20 mouse cellular contexts compared by ENCODE assay signal in genomic region chr1:66442922-66443321, GRCm38 (mm10). TPM values are rescaled to one million over a fixed set of nuclear protein-coding genes. Genes with fewer than 3 reads are reported as not detected.
"Had no signal": no experiment of that assay in that cellular context is flagged by ENCODE, and none has a peak within 500 bp of the region (broad histone marks: within the 10 kb centered on the region; RNA-seq: fewer than 3 reads in every experiment).

No protein-coding gene starts in this region.

- H3K36me3 ChIP-seq: liver, embryonic 15.5 days; lung, embryonic 15.5 days; stomach, embryonic 15.5 days had no signal

- H3K4me1 ChIP-seq: liver, embryonic 15.5 days; lung, embryonic 15.5 days; megakaryocyte, embryonic 14.5 days; midbrain, embryonic 12.5 days; neural tube, embryonic 12.5 days; stomach, embryonic 15.5 days had no signal

- H3K4me3 ChIP-seq: liver, embryonic 15.5 days; lung, embryonic 15.5 days; megakaryocyte, embryonic 14.5 days; midbrain, embryonic 12.5 days; neural tube, embryonic 12.5 days; stomach, embryonic 15.5 days had no signal

- ATAC-seq: liver, postnatal 0 days; lung, postnatal 0 days had no signal

- H3K9me3 ChIP-seq: liver, embryonic 15.5 days; lung, embryonic 15.5 days; midbrain, embryonic 12.5 days; neural tube, embryonic 12.5 days; stomach, embryonic 15.5 days had no signal

- H3K27ac ChIP-seq: liver, embryonic 15.5 days; lung, embryonic 15.5 days; macrophage; midbrain, embryonic 12.5 days; neural tube, embryonic 12.5 days; stomach, embryonic 15.5 days; stomach, postnatal 0 days had no signal

- H3K27me3 ChIP-seq: liver, embryonic 15.5 days; lung, embryonic 15.5 days; megakaryocyte, embryonic 14.5 days; midbrain, embryonic 12.5 days; neural tube, embryonic 12.5 days; stomach, embryonic 15.5 days had no signal

- H3K4me2 ChIP-seq: liver, embryonic 15.5 days; lung, embryonic 15.5 days; midbrain, embryonic 12.5 days; neural tube, embryonic 12.5 days; stomach, embryonic 15.5 days had no signal

- DNase-seq: liver, postnatal 0 days; lung, adult 2 months; lung, postnatal 14 days; lung, postnatal 36 days; right cerebral cortex, postnatal 14 days; thymus, adult 2 months; thymus, postnatal 25 days; thymus, postnatal 4 days had no signal

- H3K9ac ChIP-seq: liver, embryonic 15.5 days; liver, postnatal 0 days; lung, embryonic 15.5 days; midbrain, embryonic 12.5 days; neural tube, embryonic 12.5 days; stomach, embryonic 15.5 days had no signal

RNA-seq across cellular contexts. Expression of gene Unc80, which starts 25.2 kb away (rescaled TPM):
- total RNA-seq: monocyte, adult 5-6 weeks; neutrophil, adult 5-6 weeks had no signal
- polyA plus RNA-seq: liver, embryonic 15.5 days; macrophage; spleen, adult 2 months had no signal
